Mouse (Mus musculus): ENCODE data around the gene Lix1. TPM values are rescaled to one million over a fixed set of nuclear protein-coding genes. Genes with fewer than 3 reads are reported as not detected.

Lix1 gene
- polyA plus RNA-seq (2012; ENCODE audit: insufficient read depth, insufficient read length, missing spikeins), result 6.0 and 7.4 TPM in 2 replicates

- H3K27ac ChIP-seq (replicated peaks; ENCODE audit: low read depth, low read length), result no peak within 1 kb of the TSS
- no peaks in the 10 kb centered on the region for H3K4me1 ChIP-seq (ENCODE audit: control insufficient read depth, insufficient read depth, insufficient read length, low read length)
- H3K4me3 ChIP-seq (ENCODE audit: insufficient read depth, low read depth, low read length), result no peak within 1 kb of the TSS
Observed at GRCm38 (mm10) chr17:17402222-17403004, at the start of gene Lix1. Gene Lix1, plus strand, starts transcription at chr17:17402672.

- peak overlapping the region; percentile 76 for H3K4me3 ChIP-seq (ENCODE audit: insufficient read depth, low read depth, low read length)
- H3K27ac ChIP-seq (replicated peaks; ENCODE audit: low read depth, low read length), result peak overlapping the region; percentile 77
- H3K4me1 ChIP-seq (ENCODE audit: control insufficient read depth, insufficient read depth, insufficient read length, low read length), result no peaks in the 10 kb centered on the region
Observed at GRCm38 (mm10) chr17:17373550-17373917, 28.9 kb upstream of the Lix1 start.

GRCm38 (mm10) chr17:17373918-17374910 lies 28.3 kb upstream of the Lix1 start, which contains the start of gene Riok2:
Gene Riok2, plus strand, starts transcription at chr17:17374309.
- H3K4me1 ChIP-seq (ENCODE audit: control insufficient read depth, insufficient read depth, insufficient read length, low read length), result no peaks in the 10 kb centered on the region
- H3K4me3 ChIP-seq (ENCODE audit: insufficient read depth, low read depth, low read length), result peak within 1 kb of the TSS; percentile 90
- peak within 1 kb of the TSS; percentile 77 for H3K27ac ChIP-seq (replicated peaks; ENCODE audit: low read depth, low read length)

- Histone ChIP-seq H3K27ac (replicated peaks; ENCODE audit: low read depth, low read length) (peak overlapping the region; percentile 83), H3K4me3 (ENCODE audit: insufficient read depth, low read depth, low read length) (peak overlapping the region; percentile 42), H3K4me1 (ENCODE audit: control insufficient read depth, insufficient read depth, insufficient read length, low read length) (no peaks in the 10 kb centered on the region)
Observed at GRCm38 (mm10) chr17:17375581-17375980, 26.9 kb upstream of the Lix1 start.

GRCm38 (mm10) chr17:17383703-17384102 lies 18.8 kb upstream of the Lix1 start:
- no peak overlapping the region for H3K27ac ChIP-seq (replicated peaks; ENCODE audit: low read depth, low read length)
- no peaks in the 10 kb centered on the region for H3K4me1 ChIP-seq (ENCODE audit: control insufficient read depth, insufficient read depth, insufficient read length, low read length)
- H3K4me3 ChIP-seq (ENCODE audit: insufficient read depth, low read depth, low read length), result no peak overlapping the region

- H3K4me3 ChIP-seq (ENCODE audit: insufficient read depth, low read depth, low read length), result no peak overlapping the region
- no peak overlapping the region for H3K27ac ChIP-seq (replicated peaks; ENCODE audit: low read depth, low read length)
- H3K4me1 ChIP-seq (ENCODE audit: control insufficient read depth, insufficient read depth, insufficient read length, low read length), result no peaks in the 10 kb centered on the region
Observed at GRCm38 (mm10) chr17:17384502-17384901, 18.0 kb upstream of the Lix1 start.

GRCm38 (mm10) chr17:17386117-17386516 lies 16.4 kb upstream of the Lix1 start:
- no peak overlapping the region for H3K27ac ChIP-seq (replicated peaks; ENCODE audit: low read depth, low read length)
- H3K4me1 ChIP-seq (ENCODE audit: control insufficient read depth, insufficient read depth, insufficient read length, low read length), result no peaks in the 10 kb centered on the region
- H3K4me3 ChIP-seq (ENCODE audit: insufficient read depth, low read depth, low read length), result no peak overlapping the region

- H3K4me3 ChIP-seq (ENCODE audit: insufficient read depth, low read depth, low read length), result no peak overlapping the region
- H3K4me1 ChIP-seq (ENCODE audit: control insufficient read depth, insufficient read depth, insufficient read length, low read length), result no peaks in the 10 kb centered on the region
- no peak overlapping the region for H3K27ac ChIP-seq (replicated peaks; ENCODE audit: low read depth, low read length)
Observed at GRCm38 (mm10) chr17:17391823-17392222, 10.6 kb upstream of the Lix1 start.

GRCm38 (mm10) chr17:17392863-17393262 lies 9.6 kb upstream of the Lix1 start:
- no peak overlapping the region for H3K27ac ChIP-seq (replicated peaks; ENCODE audit: low read depth, low read length)
- no peak overlapping the region for H3K4me3 ChIP-seq (ENCODE audit: insufficient read depth, low read depth, low read length)
- H3K4me1 ChIP-seq (ENCODE audit: control insufficient read depth, insufficient read depth, insufficient read length, low read length), result no peaks in the 10 kb centered on the region

GRCm38 (mm10) chr17:17393300-17393699 lies 9.2 kb upstream of the Lix1 start:
- H3K4me1 ChIP-seq (ENCODE audit: control insufficient read depth, insufficient read depth, insufficient read length, low read length), result no peaks in the 10 kb centered on the region
- H3K4me3 ChIP-seq (ENCODE audit: insufficient read depth, low read depth, low read length), result no peak overlapping the region
- H3K27ac ChIP-seq (replicated peaks; ENCODE audit: low read depth, low read length), result no peak overlapping the region

GRCm38 (mm10) chr17:17394336-17394735 lies 8.1 kb upstream of the Lix1 start:
- H3K4me1 ChIP-seq (ENCODE audit: control insufficient read depth, insufficient read depth, insufficient read length, low read length), result no peaks in the 10 kb centered on the region
- H3K27ac ChIP-seq (replicated peaks; ENCODE audit: low read depth, low read length), result no peak overlapping the region
- no peak overlapping the region for H3K4me3 ChIP-seq (ENCODE audit: insufficient read depth, low read depth, low read length)

GRCm38 (mm10) chr17:17396869-17397268 lies 5.6 kb upstream of the Lix1 start:
- no peaks in the 10 kb centered on the region for H3K4me1 ChIP-seq (ENCODE audit: control insufficient read depth, insufficient read depth, insufficient read length, low read length)
- H3K4me3 ChIP-seq (ENCODE audit: insufficient read depth, low read depth, low read length), result no peak overlapping the region
- no peak overlapping the region for H3K27ac ChIP-seq (replicated peaks; ENCODE audit: low read depth, low read length)

- Histone ChIP-seq H3K4me1 (ENCODE audit: control insufficient read depth, insufficient read depth, insufficient read length, low read length) (no peaks in the 10 kb centered on the region), H3K27ac (replicated peaks; ENCODE audit: low read depth, low read length) (no peak overlapping the region), H3K4me3 (ENCODE audit: insufficient read depth, low read depth, low read length) (no peak overlapping the region)
Observed at GRCm38 (mm10) chr17:17398664-17399063, 3.8 kb upstream of the Lix1 start.

GRCm38 (mm10) chr17:17403038-17403437 lies 566 bp downstream of the Lix1 start:
- Histone ChIP-seq H3K4me3 (ENCODE audit: insufficient read depth, low read depth, low read length) (no peak overlapping the region), H3K27ac (replicated peaks; ENCODE audit: low read depth, low read length) (no peak overlapping the region), H3K4me1 (ENCODE audit: control insufficient read depth, insufficient read depth, insufficient read length, low read length) (no peaks in the 10 kb centered on the region)

GRCm38 (mm10) chr17:17403578-17404112 lies 1.2 kb downstream of the Lix1 start:
- Histone ChIP-seq H3K4me3 (ENCODE audit: insufficient read depth, low read depth, low read length) (no peak overlapping the region), H3K4me1 (ENCODE audit: control insufficient read depth, insufficient read depth, insufficient read length, low read length) (no peaks in the 10 kb centered on the region), H3K27ac (replicated peaks; ENCODE audit: low read depth, low read length) (no peak overlapping the region)

All from brown adipose tissue, adult 24 weeks (tissue).